Mouse (Mus musculus): ENCODE results near the gene Plod3.

- no peak for TF ChIP-seq CTCF (conservative IDR thresholded peaks at IDR 0.05; ENCODE audit: insufficient read depth, insufficient read length, low read depth, low read length)
- TF ChIP-seq POLR2A (IDR thresholded peaks at IDR 0.05; ENCODE audit: low read depth, low read length) = no peak
Measured at GRCm38 (mm10) chr5:136973670-136974069, 13.1 kb upstream of the Plod3 start.

Data from kidney, adult 2 months (tissue).